Mouse (Mus musculus) liver, embryonic 16.5 days (tissue): ENCODE results near the gene Adam1a. TPM values are rescaled to one million over a fixed set of nuclear protein-coding genes. Genes with fewer than 3 reads are reported as not detected.
"Not testable (repeated sequence)": the region's sequence is repeated elsewhere in the genome, so short reads cannot be mapped to it uniquely, and the experiment has no call there.

Experiments
- ATAC-seq: fragments of 200-750 bp; cut with Nextera tagmentation; 2 replicates; pipeline ENCODE4 v1.8.0; 2017; ENCODE audit warnings: low read depth, mild to moderate bottlenecking, moderate number of reproducible peaks, moderate library complexity
- H3K27ac ChIP-seq: fragments of 300-500 bp; sonication (generic); 2 replicates; pipeline ENCODE4 v1.5.1; 2014; ENCODE audit warnings: mild to moderate bottlenecking, low read length
- H3K27me3 ChIP-seq: fragments of 300-500 bp; sonication (generic); 2 replicates; pipeline ENCODE4 v1.6.1; 2014; ENCODE audit warnings: low read depth, low read length, mixed read lengths; ENCODE audit not compliant: control insufficient read depth, insufficient read depth
- H3K36me3 ChIP-seq: fragments of 300-500 bp; sonication (generic); 2 replicates; pipeline ENCODE4 v1.6.1; 2014; ENCODE audit warnings: mild to moderate bottlenecking; ENCODE audit not compliant: control insufficient read depth, insufficient read depth
- H3K4me1 ChIP-seq: fragments of 300-500 bp; sonication (generic); 2 replicates; pipeline ENCODE4 v1.6.1; 2014; ENCODE audit warnings: low read depth, low read length, mixed read lengths; ENCODE audit not compliant: control insufficient read depth
- H3K4me2 ChIP-seq: fragments of 300-500 bp; sonication (generic); 2 replicates; pipeline ENCODE4 v1.6.1; 2014; ENCODE audit warnings: low read depth, low read length, mixed read lengths
- H3K4me3 ChIP-seq: fragments of 300-500 bp; sonication (generic); 2 replicates; pipeline ENCODE4 v1.5.1; 2014; ENCODE audit warnings: low read depth, mild to moderate bottlenecking, low read length
- H3K9ac ChIP-seq: fragments of 300-500 bp; sonication (generic); 2 replicates; pipeline ENCODE4 v1.6.1; 2014; ENCODE audit warnings: low read depth, low read length
- H3K9me3 ChIP-seq: fragments of 300-500 bp; sonication (generic); replicated peaks from 2 replicates; pipeline ENCODE4 v1.6.1; 2016; ENCODE audit warnings: low read length; ENCODE audit not compliant: control insufficient read depth
- WGBS: fragments of 180-500 bp; shearing (Covaris S2); extraction: QIAGEN DNeasy Blood & Tissue Kit; methylation state at CpG from one replicate; pipeline ENCODE4 v1.1.7; 2014; ENCODE audit not compliant: insufficient replicate concordance; 5-methylcytosine and 5-hydroxymethylcytosine counted together
- polyA plus RNA-seq: library from polyadenylated mRNA; unstranded; fragments of >200 nt; fragmentation: Nextera tagmentation; extraction: Ambion mirVana; gene quantifications from 2 replicates; pipeline ENCODE4 v1.2.1, GENCODE M21; 2015

The Adam1a gene
- polyA plus RNA-seq, 1 experiment from 2014 or later: 0.30 TPM

DNA sequence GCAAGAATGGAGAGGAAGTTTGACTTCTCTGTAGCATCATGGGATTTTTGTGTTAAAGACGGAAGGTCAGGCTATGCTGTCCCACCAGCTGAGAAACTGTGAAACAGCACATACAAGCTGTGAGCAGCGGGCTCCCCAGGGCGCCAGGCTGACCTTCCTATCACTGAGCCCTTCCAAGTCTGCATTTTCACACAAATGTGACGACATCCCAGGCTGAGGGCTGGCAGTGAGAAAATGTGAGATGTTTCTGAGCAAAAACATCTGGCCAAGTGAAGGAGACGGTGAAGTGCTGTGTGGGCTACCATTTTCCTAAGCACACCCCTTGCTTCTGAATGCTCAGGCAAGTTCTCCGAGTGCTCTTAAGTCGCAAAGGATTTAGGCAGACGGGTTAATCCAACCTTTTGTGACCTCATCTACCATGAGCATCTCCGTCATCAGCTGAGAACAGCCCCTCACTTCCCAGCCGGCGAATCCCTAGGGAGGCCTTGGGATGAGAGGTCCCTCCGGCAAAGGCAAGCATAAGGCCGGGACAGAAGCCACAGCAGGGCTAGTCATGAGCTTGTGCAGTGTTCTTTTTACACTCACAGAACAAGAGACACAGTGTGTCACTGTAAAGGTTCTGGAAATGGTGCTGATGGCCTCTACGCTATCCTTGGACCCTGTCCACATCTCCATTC lies 19.4 kb downstream of the Adam1a start:
- ATAC-seq: no peak
- H3K4me2 ChIP-seq: no peak overlapping the region
- 90% methylated on average over 14 of the region's 14 CpGs for WGBS
- peaks cover 50% of the 10 kb centered on the region for H3K36me3 ChIP-seq
- H3K27ac ChIP-seq: no peak overlapping the region
- no peak overlapping the region for H3K9ac ChIP-seq
- H3K27me3 ChIP-seq: no peaks in the 10 kb centered on the region
- no peak overlapping the region for H3K4me3 ChIP-seq
- no peaks in the 10 kb centered on the region for H3K4me1 ChIP-seq
- H3K9me3 ChIP-seq: no peaks in the 10 kb centered on the region

DNA sequence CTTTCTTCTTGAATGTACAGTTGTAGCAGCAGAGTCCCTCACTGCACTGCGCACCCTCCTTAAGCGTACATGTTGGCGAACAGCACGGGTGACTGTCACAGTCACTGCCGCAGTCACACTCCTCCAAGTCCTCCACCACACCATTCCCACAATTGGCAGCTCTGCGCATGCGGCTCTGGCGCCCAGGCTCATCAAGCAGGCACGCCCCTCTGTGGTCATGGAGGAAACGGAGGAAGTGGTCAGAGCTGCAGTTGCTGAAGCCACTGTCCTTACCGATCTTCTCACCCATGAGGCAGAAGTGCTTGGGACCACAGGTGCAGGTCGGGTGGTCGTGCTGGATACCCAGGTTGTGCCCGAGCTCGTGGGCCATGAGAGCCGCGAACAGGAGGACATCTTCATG lies 25.5 kb downstream of the Adam1a start:
- 48% methylated on average over 11 of the region's 17 CpGs for WGBS
- not testable (repeated sequence) for H3K9me3 ChIP-seq, ATAC-seq, H3K9ac ChIP-seq, H3K27me3 ChIP-seq, H3K4me3 ChIP-seq, H3K27ac ChIP-seq, H3K4me1 ChIP-seq, H3K36me3 ChIP-seq, H3K4me2 ChIP-seq

DNA sequence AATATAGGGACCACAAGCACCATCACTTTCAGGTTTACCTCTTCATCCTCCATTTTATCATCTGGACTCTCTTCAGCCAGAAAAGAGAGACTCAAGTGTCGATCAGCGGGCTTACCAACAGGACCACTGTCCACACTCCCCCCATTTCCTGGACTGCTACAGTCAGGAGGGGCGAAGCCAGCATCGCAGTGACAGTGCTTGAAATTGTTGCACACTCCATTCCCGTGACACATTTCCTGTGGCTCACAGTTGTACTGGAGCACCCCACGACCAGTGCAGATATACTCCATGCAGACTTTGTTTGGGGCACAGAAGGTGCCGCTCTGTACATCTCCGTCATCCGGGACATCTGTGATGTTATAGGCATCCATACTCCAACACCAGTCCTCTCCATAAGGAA lies 26.3 kb downstream of the Adam1a start:
- H3K36me3 ChIP-seq: peaks cover 3% of the 10 kb centered on the region
- WGBS: 77% methylated on average over 9 of the region's 9 CpGs

DNA sequence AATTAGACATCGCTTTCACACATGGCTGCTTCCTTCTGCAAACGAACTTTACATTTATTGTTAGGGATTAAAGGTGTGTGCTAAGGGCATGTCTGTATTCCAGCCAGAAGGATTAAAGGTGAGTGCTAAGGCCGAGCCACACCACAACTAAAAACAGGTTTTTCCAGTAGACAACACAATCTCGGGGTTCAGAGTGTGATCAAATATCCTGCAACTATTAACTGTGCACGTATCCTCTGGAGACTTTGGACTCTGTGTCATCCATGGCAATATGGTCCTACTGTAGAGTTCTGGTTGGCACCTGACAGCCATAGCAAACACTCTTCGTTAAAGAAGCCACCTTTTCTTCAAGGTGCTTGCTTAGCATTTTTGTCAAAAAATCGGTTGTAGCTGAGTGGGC lies 35.3 kb downstream of the Adam1a start:
- Histone ChIP-seq H3K9me3 (no peaks in the 10 kb centered on the region), H3K4me2 (no peak overlapping the region), H3K27ac (no peak overlapping the region), H3K4me1 (no peaks in the 10 kb centered on the region), H3K36me3 (no peaks in the 10 kb centered on the region), H3K9ac (no peak overlapping the region), H3K27me3 (no peaks in the 10 kb centered on the region), H3K4me3 (no peak overlapping the region)
- WGBS: 63% methylated on average over 7 of the region's 7 CpGs
- ATAC-seq: no peak

More for the DNA sequence above, 26.3 kb downstream of the Adam1a start:
- Histone ChIP-seq H3K9me3 (no peaks in the 10 kb centered on the region), H3K9ac (no peak overlapping the region), H3K27ac (no peak overlapping the region), H3K27me3 (no peaks in the 10 kb centered on the region), H3K4me2 (no peak overlapping the region), H3K4me3 (no peak overlapping the region), H3K4me1 (no peaks in the 10 kb centered on the region)
- ATAC-seq: no peak

DNA sequence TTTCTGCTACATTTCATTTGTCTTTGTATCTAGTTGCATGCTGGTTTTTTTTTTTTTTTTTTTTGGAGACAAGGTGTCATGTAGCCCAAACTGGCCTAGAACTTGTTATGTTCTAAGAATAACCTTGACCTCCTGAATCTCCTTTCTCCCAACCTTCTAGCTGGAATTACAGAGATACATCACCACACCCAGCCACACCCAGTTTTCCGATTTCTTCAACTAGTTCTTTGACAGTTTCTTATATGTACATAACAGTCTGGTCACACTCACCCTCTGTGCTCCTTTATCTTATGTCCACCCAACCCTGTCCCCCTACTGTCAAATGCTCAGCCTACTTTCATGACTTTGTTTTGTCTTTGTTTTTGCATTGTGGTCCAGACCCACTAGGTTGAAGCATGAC lies 38.4 kb downstream of the Adam1a start:
- WGBS: 64% methylated on average over 1 of the region's 1 CpGs
- H3K4me2 ChIP-seq: no peak overlapping the region
- H3K4me1 ChIP-seq: no peaks in the 10 kb centered on the region
- no peak overlapping the region for H3K9ac ChIP-seq
- no peaks in the 10 kb centered on the region for H3K36me3 ChIP-seq
- no peaks in the 10 kb centered on the region for H3K9me3 ChIP-seq
- no peak overlapping the region for H3K4me3 ChIP-seq
- H3K27ac ChIP-seq: no peak overlapping the region
- no peaks in the 10 kb centered on the region for H3K27me3 ChIP-seq
- ATAC-seq: no peak

DNA sequence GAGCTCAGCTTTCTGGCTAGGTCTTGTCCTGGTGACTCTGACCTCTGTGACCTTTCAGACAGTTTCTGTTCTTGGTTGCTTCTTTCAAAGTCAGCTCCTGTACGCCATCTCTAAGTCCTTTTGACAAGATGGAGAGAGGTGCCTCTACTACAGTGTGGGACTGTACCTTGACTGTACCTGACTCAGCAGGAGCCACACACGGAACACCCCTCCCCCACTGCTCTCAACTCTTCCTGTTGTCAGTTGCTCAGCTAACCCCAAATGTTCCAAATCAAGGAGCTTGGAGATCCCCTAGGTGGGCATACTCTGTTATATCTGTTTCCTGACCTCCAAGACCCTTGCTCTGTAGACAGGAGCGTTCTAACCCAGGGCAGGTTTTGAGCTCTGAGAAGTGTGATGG lies 42.1 kb downstream of the Adam1a start, which contains the start of gene Adam1b:
Gene Adam1b (minus strand): TSS at position 205 of the 400 bp plus-strand sequence.
- H3K4me1 ChIP-seq: peaks cover 7% of the 10 kb centered on the region
- WGBS: 58% methylated on average over 3 of the region's 3 CpGs
- H3K9me3 ChIP-seq: no peaks in the 10 kb centered on the region
- ATAC-seq: no peak
- H3K36me3 ChIP-seq: no peaks in the 10 kb centered on the region
- no peak within 1 kb of the TSS for H3K4me3 ChIP-seq
- H3K27me3 ChIP-seq: no peaks in the 10 kb centered on the region
- no peak within 1 kb of the TSS for H3K4me2 ChIP-seq
- no peak within 1 kb of the TSS for H3K9ac ChIP-seq
- H3K27ac ChIP-seq: no peak within 1 kb of the TSS

DNA sequence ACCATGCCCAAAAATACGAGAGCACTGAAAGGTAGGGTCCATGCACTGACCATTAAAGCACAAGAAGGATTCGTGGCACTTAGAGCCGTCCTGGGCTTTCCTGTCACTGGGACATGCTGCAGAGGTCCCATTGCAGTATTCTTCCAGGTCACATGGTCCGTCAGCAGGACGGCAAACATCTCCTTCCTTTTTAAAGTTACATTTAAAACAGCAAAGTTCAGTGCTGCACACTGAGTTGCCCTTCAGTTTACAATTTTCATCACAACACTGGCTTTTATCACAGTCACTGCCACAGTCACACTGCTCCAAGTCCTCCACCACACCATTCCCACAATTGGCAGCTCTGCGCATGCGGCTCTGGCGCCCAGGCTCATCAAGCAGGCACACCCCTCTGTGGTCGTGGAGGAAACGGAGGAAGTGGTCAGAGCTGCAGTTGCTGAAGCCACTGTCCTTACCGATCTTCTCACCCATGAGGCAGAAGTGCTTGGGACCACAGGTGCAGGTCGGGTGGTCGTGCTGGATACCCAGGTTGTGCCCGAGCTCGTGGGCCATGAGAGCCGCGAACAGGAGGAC lies 43.8 kb downstream of the Adam1a start:
- not testable (repeated sequence) for H3K27ac ChIP-seq, H3K9ac ChIP-seq, H3K27me3 ChIP-seq, H3K4me1 ChIP-seq, H3K9me3 ChIP-seq, H3K36me3 ChIP-seq
- H3K4me2 ChIP-seq: peak overlapping the region; percentile 29
- ATAC-seq: 0 out of 2 replicates have a peak, but pooled peaks have one; percentile 21
- H3K4me3 ChIP-seq: 0 out of 2 replicates have a peak overlapping the region, but pooled peaks have one; percentile 7
- 12% methylated on average over 11 of the region's 17 CpGs for WGBS

DNA sequence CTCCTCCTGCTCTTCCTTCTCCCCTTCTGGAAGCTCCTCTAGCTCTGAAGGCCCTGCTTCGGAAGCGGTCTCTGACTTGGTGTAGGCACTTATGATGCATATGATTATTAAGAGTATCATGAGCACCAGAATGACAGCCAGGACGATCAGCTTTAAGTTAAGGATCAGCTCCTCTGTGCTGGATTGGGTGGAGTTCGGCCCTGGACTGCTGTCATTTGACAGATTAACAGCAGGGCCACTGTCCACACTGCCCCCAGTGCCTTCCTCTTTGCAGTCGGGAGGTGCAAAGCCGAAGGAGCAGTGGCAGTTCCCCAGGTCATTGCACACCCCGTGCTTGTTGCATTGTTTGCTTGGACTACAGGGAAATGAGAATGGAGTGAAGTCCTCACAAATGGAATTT lies 44.6 kb downstream of the Adam1a start:
- no peaks in the 10 kb centered on the region for H3K9me3 ChIP-seq
- H3K4me2 ChIP-seq: peak overlapping the region; percentile 29; the same call in 1 of the 2 replicates
- no peak overlapping the region for H3K9ac ChIP-seq
- H3K4me3 ChIP-seq: no peak overlapping the region
- no peak overlapping the region for H3K27ac ChIP-seq
- peaks cover 7% of the 10 kb centered on the region for H3K4me1 ChIP-seq
- H3K27me3 ChIP-seq: no peaks in the 10 kb centered on the region
- 18% methylated on average over 7 of the region's 7 CpGs for WGBS
- ATAC-seq: no peak
- H3K36me3 ChIP-seq: no peaks in the 10 kb centered on the region

DNA sequence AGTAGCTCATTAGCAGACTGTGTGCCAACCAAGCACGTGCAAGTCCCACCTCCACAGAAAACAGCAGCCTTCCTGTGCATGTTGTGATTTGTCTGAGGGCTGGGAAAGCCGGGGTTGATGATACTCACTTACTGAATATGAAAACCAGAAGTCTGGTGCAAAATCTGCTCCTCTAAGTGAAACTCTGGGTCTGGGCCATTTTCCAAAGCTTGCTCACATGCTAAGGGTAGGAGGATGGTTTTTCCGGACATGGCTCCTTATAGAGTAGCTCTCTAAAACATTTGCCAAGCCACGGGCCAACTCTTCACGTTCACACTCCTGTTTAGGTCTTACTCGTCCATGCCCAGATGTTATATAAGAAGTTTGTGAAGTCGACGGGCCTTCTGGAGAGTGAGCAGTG lies 52.0 kb downstream of the Adam1a start:
- Histone ChIP-seq H3K9ac (no peak overlapping the region), H3K4me1 (no peaks in the 10 kb centered on the region), H3K4me2 (no peak overlapping the region), H3K9me3 (no peaks in the 10 kb centered on the region), H3K36me3 (no peaks in the 10 kb centered on the region), H3K27me3 (no peaks in the 10 kb centered on the region), H3K27ac (no peak overlapping the region), H3K4me3 (no peak overlapping the region)
- 62% methylated on average over 8 of the region's 8 CpGs for WGBS
- no peak for ATAC-seq
